Mouse (Mus musculus): Measurements from ENCODE around the gene Spc24.
A peak's percentile ranks its signal among the peaks of the same experiment; 100 is the strongest.

The Spc24 gene

GRCm38 (mm10) chr9:21715298-21715697, 44.8 kb downstream of the Spc24 start:
- no peak for DNase-seq (ENCODE audit: low read depth, low spot score)

GRCm38 (mm10) chr9:21709340-21709739, 50.8 kb downstream of the Spc24 start:
- no peak for DNase-seq (ENCODE audit: low read depth, low spot score)

GRCm38 (mm10) chr9:21706586-21707265, 53.4 kb downstream of the Spc24 start:
- peak; percentile 68 for DNase-seq (ENCODE audit: low read depth, low spot score)

- DNase-seq (ENCODE audit: low read depth, low spot score): no peak
These were observed 54.0 kb downstream of the Spc24 start for GRCm38 (mm10) chr9:21706085-21706484.

Measured in R1 (cell line).